Mouse (Mus musculus): ENCODE measurements around the gene Cpsf3. TPM values are rescaled to one million over a fixed set of nuclear protein-coding genes. Genes with fewer than 3 reads are reported as not detected.
A peak's percentile ranks its signal among the peaks of the same experiment; 100 is the strongest.

Cpsf3 gene
- polyA plus RNA-seq, 1 experiment, result 39.1 TPM

DNA sequence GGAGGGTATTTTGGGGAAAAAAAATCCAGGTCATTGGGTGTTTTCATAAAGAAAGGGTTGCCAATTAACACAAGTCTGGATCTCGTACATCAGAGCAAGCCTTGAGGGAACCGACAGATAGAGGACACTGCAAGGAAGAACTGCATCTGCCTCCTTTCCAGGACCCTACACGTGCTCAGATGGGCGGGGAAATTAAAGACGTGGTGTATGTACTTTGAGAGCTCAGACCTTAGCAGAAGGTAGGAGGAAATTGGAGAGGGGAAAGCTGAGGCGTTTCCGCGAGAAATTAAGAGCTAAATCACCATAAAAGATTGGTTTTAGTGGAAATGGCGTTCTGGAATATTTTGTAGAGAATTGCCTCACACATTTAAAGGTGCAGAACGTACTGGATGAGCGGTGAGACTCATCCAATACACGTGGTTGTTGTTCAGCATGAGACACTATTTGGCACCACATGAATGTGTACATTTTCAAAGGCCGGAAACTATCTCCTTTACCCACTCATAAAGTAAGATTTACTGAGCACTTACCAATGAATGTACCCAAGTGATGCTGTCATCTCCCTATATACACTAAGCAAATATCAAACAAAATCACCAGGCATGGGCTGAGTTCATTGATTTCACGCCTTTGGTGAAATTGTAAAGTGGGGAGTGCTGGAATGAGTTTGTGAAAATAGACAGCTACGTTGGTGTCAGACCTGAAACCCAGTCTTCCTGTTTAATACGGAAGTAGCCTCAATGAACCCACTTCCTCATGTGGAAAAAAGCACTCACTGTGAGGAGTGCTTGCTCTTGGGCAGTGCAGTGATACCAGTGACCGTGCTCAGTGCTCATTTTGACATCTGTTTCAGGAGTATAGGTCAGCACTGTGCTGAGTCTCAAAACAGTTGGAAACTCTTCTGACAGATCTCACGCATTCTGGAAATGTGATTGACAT lies 1.8 kb downstream of the Cpsf3 start:
- H3K4me3 ChIP-seq (ENCODE audit: insufficient read depth, poor library complexity, severe bottlenecking), result peak overlapping the region; percentile 80

GRCm38 (mm10) chr12:21288716-21289395 lies 3.7 kb downstream of the Cpsf3 start:
- H3K4me3 ChIP-seq (ENCODE audit: insufficient read depth, poor library complexity, severe bottlenecking), result no peak overlapping the region
- peaks cover 44% of the 10 kb centered on the region for H3K36me3 ChIP-seq (ENCODE audit: control insufficient read depth, insufficient read depth)

More for the DNA sequence above, 1.8 kb downstream of the Cpsf3 start:
- Histone ChIP-seq H3K27me3 (ENCODE audit: control insufficient read depth, insufficient read depth, insufficient read length) (no peaks in the 10 kb centered on the region), H3K36me3 (ENCODE audit: control insufficient read depth, insufficient read depth) (peaks cover 26% of the 10 kb centered on the region), H3ac (ENCODE audit: control insufficient read depth, insufficient read length, low read depth) (peak overlapping the region; percentile 95), H3K79me2 (ENCODE audit: control insufficient read depth, insufficient read depth) (peaks cover 52% of the 10 kb centered on the region), H3K79me3 (ENCODE audit: low read depth) (peaks cover 21% of the 10 kb centered on the region)
- TF ChIP-seq CEBPB (IDR thresholded peaks at IDR 0.05; ENCODE audit: low read depth), result no peak
- TF ChIP-seq MAX (IDR thresholded peaks at IDR 0.05), result peak; percentile 91
- no peak for TF ChIP-seq MYOG (IDR thresholded peaks at IDR 0.05; ENCODE audit: control insufficient read depth, extremely low read depth, insufficient read length)
- peak; percentile 40 for TF ChIP-seq USF1 (IDR thresholded peaks at IDR 0.05; ENCODE audit: low read depth)

DNA sequence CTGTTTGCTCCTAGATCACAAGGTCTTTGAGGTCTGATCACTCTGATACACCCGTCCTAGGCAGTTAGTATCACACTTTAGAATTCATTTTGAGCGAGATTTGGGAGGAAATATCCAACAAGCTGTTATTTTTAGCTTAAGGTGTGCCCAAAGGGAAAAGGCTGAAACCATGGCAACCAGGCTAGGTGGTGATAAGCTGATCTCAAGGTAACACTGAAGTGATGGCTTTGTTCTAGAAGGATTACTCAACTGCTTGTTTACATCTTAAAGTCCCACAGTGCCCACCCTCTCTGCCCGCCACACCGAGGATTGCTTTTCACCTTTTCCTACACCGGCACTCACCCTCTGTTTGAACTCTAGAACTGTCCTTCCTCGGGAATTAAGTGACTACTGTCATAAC lies 4.5 kb downstream of the Cpsf3 start:
- Histone ChIP-seq H3K4me3 (ENCODE audit: insufficient read depth, poor library complexity, severe bottlenecking) (no peak overlapping the region), H3K27me3 (ENCODE audit: control insufficient read depth, insufficient read depth, insufficient read length) (no peaks in the 10 kb centered on the region), H3K79me2 (ENCODE audit: control insufficient read depth, insufficient read depth) (peaks cover 45% of the 10 kb centered on the region), H3ac (ENCODE audit: control insufficient read depth, insufficient read length, low read depth) (no peak overlapping the region), H3K79me3 (ENCODE audit: low read depth) (peaks cover 21% of the 10 kb centered on the region), H3K36me3 (ENCODE audit: control insufficient read depth, insufficient read depth) (peaks cover 51% of the 10 kb centered on the region)
- TF ChIP-seq MYOG (IDR thresholded peaks at IDR 0.05; ENCODE audit: control insufficient read depth, extremely low read depth, insufficient read length) (no peak), MAX (IDR thresholded peaks at IDR 0.05) (no peak)

More at GRCm38 (mm10) chr12:21288716-21289395, 3.7 kb downstream of the Cpsf3 start:
- peaks cover 21% of the 10 kb centered on the region for H3K79me3 ChIP-seq (ENCODE audit: low read depth)
- TF ChIP-seq FOSL1 (IDR thresholded peaks at IDR 0.05; ENCODE audit: insufficient read depth, low read length, poor library complexity, severe bottlenecking), result no peak
- TF ChIP-seq USF1 (IDR thresholded peaks at IDR 0.05; ENCODE audit: low read depth), result no peak
- TF ChIP-seq MAX (IDR thresholded peaks at IDR 0.05), result no peak
- no peak for TF ChIP-seq MYOD1 (IDR thresholded peaks at IDR 0.05; ENCODE audit: control insufficient read depth, insufficient read length, low read depth)
- TF ChIP-seq CTCF (IDR thresholded peaks at IDR 0.05; ENCODE audit: control insufficient read depth, insufficient read depth, insufficient read length), result no peak
- TF ChIP-seq CEBPB (IDR thresholded peaks at IDR 0.05; ENCODE audit: low read depth), result no peak
- no peak for TF ChIP-seq MYOG (IDR thresholded peaks at IDR 0.05; ENCODE audit: control insufficient read depth, extremely low read depth, insufficient read length)
- H3K79me2 ChIP-seq (ENCODE audit: control insufficient read depth, insufficient read depth), result peaks cover 47% of the 10 kb centered on the region
- H3K27me3 ChIP-seq (ENCODE audit: control insufficient read depth, insufficient read depth, insufficient read length), result no peaks in the 10 kb centered on the region
- H3ac ChIP-seq (ENCODE audit: control insufficient read depth, insufficient read length, low read depth), result no peak overlapping the region

- no peak overlapping the region for H3K4me3 ChIP-seq (ENCODE audit: insufficient read depth, poor library complexity, severe bottlenecking)
- no peaks in the 10 kb centered on the region for H3K79me3 ChIP-seq (ENCODE audit: low read depth)
- H3ac ChIP-seq (ENCODE audit: control insufficient read depth, insufficient read length, low read depth), result no peak overlapping the region
- peaks cover 72% of the 10 kb centered on the region for H3K36me3 ChIP-seq (ENCODE audit: control insufficient read depth, insufficient read depth)
- H3K27me3 ChIP-seq (ENCODE audit: control insufficient read depth, insufficient read depth, insufficient read length), result no peaks in the 10 kb centered on the region
- TF ChIP-seq MAX (IDR thresholded peaks at IDR 0.05) (no peak), USF1 (IDR thresholded peaks at IDR 0.05; ENCODE audit: low read depth) (no peak), MYOG (IDR thresholded peaks at IDR 0.05; ENCODE audit: control insufficient read depth, extremely low read depth, insufficient read length) (no peak), FOSL1 (IDR thresholded peaks at IDR 0.05; ENCODE audit: insufficient read depth, low read length, poor library complexity, severe bottlenecking) (no peak), CTCF (IDR thresholded peaks at IDR 0.05; ENCODE audit: control insufficient read depth, insufficient read depth, insufficient read length) (no peak), CEBPB (IDR thresholded peaks at IDR 0.05; ENCODE audit: low read depth) (no peak)
- no peaks in the 10 kb centered on the region for H3K79me2 ChIP-seq (ENCODE audit: control insufficient read depth, insufficient read depth)
These were observed 13.7 kb downstream of the Cpsf3 start for GRCm38 (mm10) chr12:21298856-21299255.

DNA sequence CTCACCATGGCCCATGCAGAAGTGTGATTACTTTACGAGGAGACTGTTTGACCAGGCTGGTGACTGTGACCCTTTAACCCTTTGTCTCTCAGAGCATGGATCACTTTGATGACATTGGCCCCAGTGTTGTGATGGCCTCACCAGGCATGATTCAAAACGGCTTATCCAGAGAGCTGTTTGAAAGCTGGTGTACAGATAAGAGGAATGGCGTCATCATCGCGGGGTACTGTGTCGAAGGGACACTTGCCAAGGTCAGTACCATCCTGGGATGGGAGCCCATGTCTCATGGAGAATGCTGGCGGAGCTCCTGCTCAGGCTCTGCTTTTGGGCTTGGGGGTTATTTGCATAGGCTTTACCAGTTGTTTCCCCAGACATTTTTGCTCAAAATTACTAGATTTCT lies 16.1 kb downstream of the Cpsf3 start:
- Histone ChIP-seq H3K4me3 (ENCODE audit: insufficient read depth, poor library complexity, severe bottlenecking) (no peak overlapping the region), H3K36me3 (ENCODE audit: control insufficient read depth, insufficient read depth) (peaks cover 66% of the 10 kb centered on the region), H3ac (ENCODE audit: control insufficient read depth, insufficient read length, low read depth) (no peak overlapping the region), H3K79me2 (ENCODE audit: control insufficient read depth, insufficient read depth) (no peaks in the 10 kb centered on the region), H3K27me3 (ENCODE audit: control insufficient read depth, insufficient read depth, insufficient read length) (no peaks in the 10 kb centered on the region), H3K79me3 (ENCODE audit: low read depth) (no peaks in the 10 kb centered on the region)
- no peak for TF ChIP-seq FOSL1 (IDR thresholded peaks at IDR 0.05; ENCODE audit: insufficient read depth, low read length, poor library complexity, severe bottlenecking)
- no peak for TF ChIP-seq MYOD1 (IDR thresholded peaks at IDR 0.05; ENCODE audit: control insufficient read depth, insufficient read length, low read depth)
- no peak for TF ChIP-seq CEBPB (IDR thresholded peaks at IDR 0.05; ENCODE audit: low read depth)
- no peak for TF ChIP-seq MAX (IDR thresholded peaks at IDR 0.05)
- TF ChIP-seq USF1 (IDR thresholded peaks at IDR 0.05; ENCODE audit: low read depth), result no peak
- no peak for TF ChIP-seq CTCF (IDR thresholded peaks at IDR 0.05; ENCODE audit: control insufficient read depth, insufficient read depth, insufficient read length)
- TF ChIP-seq MYOG (IDR thresholded peaks at IDR 0.05; ENCODE audit: control insufficient read depth, extremely low read depth, insufficient read length), result no peak
